Mouse (Mus musculus) CH12.LX (cell line): ENCODE results near the gene Scamp1. TPM values are rescaled to one million over a fixed set of nuclear protein-coding genes. Genes with fewer than 3 reads are reported as not detected.

Experiments
- DNase-seq: peaks from one replicate; pipeline ENCODE4 v3.0.0-alpha.2; 2013; ENCODE audit errors: extremely low read depth
- H3K27ac ChIP-seq: 2 replicates; pipeline ENCODE4 v1.5.1; 2012; ENCODE audit warnings: low read depth, mild to moderate bottlenecking, control low read depth, moderate library complexity; ENCODE audit not compliant: insufficient read depth
- H3K27me3 ChIP-seq: replicated peaks from 2 replicates; pipeline ENCODE3; 2012; ENCODE audit warnings: inconsistent platforms
- H3K36me3 ChIP-seq, 2 experiments: replicated peaks in 1 of 2; 2 replicates each; pipeline versions ENCODE3 to v1.6.1; 2012; ENCODE audit warnings: inconsistent platforms in 1 of 2, low read length in 1 of 2, mild to moderate bottlenecking in 1 of 2, mixed read lengths in 1 of 2, moderate library complexity in 1 of 2; ENCODE audit not compliant: control insufficient read depth in 1 of 2, insufficient read depth in 1 of 2
- H3K4me1 ChIP-seq, 2 experiments: 2 replicates each; pipeline ENCODE4 v1.6.1; 2012; ENCODE audit warnings: inconsistent platforms in 1 of 2, moderate library complexity in 1 of 2; ENCODE audit not compliant: insufficient read depth in 2 of 2, control insufficient read depth in 1 of 2
- H3K4me2 ChIP-seq: 2 replicates; pipeline ENCODE4 v1.6.1; 2012; ENCODE audit warnings: low read depth, mild to moderate bottlenecking, control low read depth; ENCODE audit not compliant: poor library complexity, insufficient read depth, severe bottlenecking
- H3K4me3 ChIP-seq, 3 experiments: fragments of 150-350 bp in 1 of 3; sonication (generic) in 1 of 3; replicated peaks in 1 of 3; 2 replicates each; pipeline versions ENCODE3 to v1.5.1; 2011 to 2012; ENCODE audit warnings: low read depth in 2 of 3, low read length in 2 of 3, mild to moderate bottlenecking in 2 of 3, moderate library complexity in 2 of 3, control low read depth in 1 of 3, improper control_type of control experiment in 1 of 3, inconsistent platforms in 1 of 3, mixed read lengths in 1 of 3; ENCODE audit not compliant: poor library complexity in 1 of 3
- H3K79me2 ChIP-seq: replicated peaks from 2 replicates; pipeline ENCODE4 v1.6.1; 2012; ENCODE audit warnings: mild to moderate bottlenecking, moderate library complexity; ENCODE audit not compliant: control insufficient read depth, poor library complexity, insufficient read depth, severe bottlenecking; ENCODE audit errors: extremely low read depth
- H3K9ac ChIP-seq: 2 replicates; pipeline ENCODE4 v1.6.1; 2012; ENCODE audit warnings: low read depth, mild to moderate bottlenecking, control low read depth, moderate library complexity; ENCODE audit not compliant: insufficient read depth
- H3K9me3 ChIP-seq: replicated peaks from 2 replicates; pipeline ENCODE3; 2012; ENCODE audit warnings: low read length, inconsistent platforms, mixed read lengths
- CHD1 ChIP-seq: IDR thresholded peaks from 2 replicates; pipeline ENCODE4 v1.6.1; 2012; ENCODE audit warnings: low read depth, low read length, improper control_type of control experiment, inconsistent platforms
- CTCF ChIP-seq, 2 experiments: IDR thresholded peaks in 1 of 2; conservative IDR thresholded peaks in 1 of 2; 2 replicates each; pipeline ENCODE4 v1.5.1; 2011 to 2012; ENCODE audit warnings: low read depth in 2 of 2, low read length in 2 of 2, improper control_type of control experiment in 1 of 2, inconsistent platforms in 1 of 2, mild to moderate bottlenecking in 1 of 2, moderate library complexity in 1 of 2
- E2F4 ChIP-seq: IDR thresholded peaks from 2 replicates; pipeline ENCODE4 v1.6.1; 2011; ENCODE audit warnings: low read depth, low read length, improper control_type of control experiment; ENCODE audit not compliant: insufficient replicate concordance
- ELF1 ChIP-seq: IDR thresholded peaks from 2 replicates; pipeline ENCODE4 v1.6.1; 2014; ENCODE audit warnings: low read depth, mild to moderate bottlenecking, inconsistent platforms, low read length, improper control_type of control experiment
- GABPA ChIP-seq: IDR thresholded peaks from 2 replicates; pipeline ENCODE4 v1.6.1; 2012; ENCODE audit warnings: low read depth, low read length, improper control_type of control experiment, inconsistent platforms; ENCODE audit not compliant: insufficient replicate concordance
- JUN ChIP-seq: IDR thresholded peaks from 2 replicates; pipeline ENCODE4 v1.6.1; 2011; ENCODE audit warnings: low read depth, mild to moderate bottlenecking, low read length, improper control_type of control experiment, moderate library complexity; ENCODE audit not compliant: insufficient read depth
- KAT2A ChIP-seq: IDR thresholded peaks from 2 replicates; pipeline ENCODE4 v1.6.1; 2012; ENCODE audit warnings: low read length, improper control_type of control experiment, inconsistent platforms; ENCODE audit not compliant: insufficient replicate concordance
- MAX ChIP-seq: IDR thresholded peaks from 2 replicates; pipeline ENCODE4 v1.6.1; 2011; ENCODE audit warnings: low read length, improper control_type of control experiment
- MXI1 ChIP-seq: IDR thresholded peaks from 2 replicates; pipeline ENCODE4 v1.6.1; 2011; ENCODE audit warnings: mild to moderate bottlenecking, low read depth, low read length, improper control_type of control experiment
- MYC ChIP-seq: IDR thresholded peaks from 2 replicates; pipeline ENCODE4 v1.6.1; 2011; ENCODE audit warnings: low read depth, mild to moderate bottlenecking, improper control_type of control experiment, low read length
- NRF1 ChIP-seq: IDR thresholded peaks from 2 replicates; pipeline ENCODE4 v1.6.1; 2014; ENCODE audit warnings: low read depth, mild to moderate bottlenecking, inconsistent platforms, low read length, improper control_type of control experiment, moderate library complexity
- PAX5 ChIP-seq: IDR thresholded peaks from 2 replicates; pipeline ENCODE4 v1.6.1; 2012; ENCODE audit warnings: low read length, inconsistent platforms, mixed read lengths
- SMC3 ChIP-seq: IDR thresholded peaks from 2 replicates; pipeline ENCODE4 v1.6.1; 2011; ENCODE audit warnings: low read depth, low read length, improper control_type of control experiment
- TBP ChIP-seq: conservative IDR thresholded peaks from 2 replicates; pipeline ENCODE4 v1.6.1; 2011; ENCODE audit warnings: low read depth, low read length, improper control_type of control experiment
- TCF12 ChIP-seq: IDR thresholded peaks from 2 replicates; pipeline ENCODE4 v1.6.1; 2014; ENCODE audit warnings: low read depth, mild to moderate bottlenecking, inconsistent platforms, low read length, improper control_type of control experiment
- UBTF ChIP-seq: IDR thresholded peaks from 2 replicates; pipeline ENCODE4 v1.6.1; 2012; ENCODE audit warnings: low read depth, mild to moderate bottlenecking, inconsistent platforms, low read length, improper control_type of control experiment, moderate library complexity
- USF1 ChIP-seq: IDR thresholded peaks from 2 replicates; pipeline ENCODE4 v1.6.1; 2014; ENCODE audit warnings: low read depth, mild to moderate bottlenecking, inconsistent platforms, low read length, improper control_type of control experiment
- USF2 ChIP-seq: conservative IDR thresholded peaks from 2 replicates; pipeline ENCODE4 v1.6.1; 2011; ENCODE audit warnings: low read depth, low read length, improper control_type of control experiment
- ZKSCAN1 ChIP-seq: IDR thresholded peaks from 2 replicates; pipeline ENCODE4 v1.6.1; 2012; ENCODE audit warnings: low read depth, inconsistent platforms, low read length, improper control_type of control experiment, borderline replicate concordance
- ZMIZ1 ChIP-seq: IDR thresholded peaks from 2 replicates; pipeline ENCODE4 v1.6.1; 2012; ENCODE audit warnings: low read depth, mild to moderate bottlenecking, inconsistent platforms, low read length, improper control_type of control experiment
- dilution Hi-C: fragments of 300-500 bp; cut with MboI; formaldehyde crosslinking; loops from 2 replicates; pipeline ENCODE4 v1.14.3; 2020; ENCODE audit warnings: low sequenced_read_pairs; ENCODE audit not compliant: extremely low pct_unique_long_range_greater_than_20kb, extremely low pct_ligation_motif_present
- in situ Hi-C: fragments of 300-500 bp; cut with MboI; formaldehyde crosslinking; loops from 3 replicates; pipeline ENCODE4 v1.14.3; 2019; ENCODE audit warnings: low sequenced_read_pairs, low pct_ligation_motif_present, low pct_unique_long_range_greater_than_20kb, mixed read lengths
- polyA plus RNA-seq: library from polyadenylated mRNA; unstranded; fragments of >175 nt; gene quantifications from 2 replicates; pipeline ENCODE4 v1.2.1, GENCODE M21; 2012; ENCODE audit warnings: low read depth; ENCODE audit not compliant: insufficient read length
- total RNA-seq, 2 experiments: library from RNA; depleted of rRNA; stranded (reverse); fragments of 300-350 nt in 1 of 2; fragments of >200 nt in 1 of 2; gene quantifications; 2 replicates each; pipeline ENCODE4 v1.2.3; 2012 to 2014

Gene Scamp1
- total and polyA plus RNA-seq, 3 experiments, result not detected

DNA sequence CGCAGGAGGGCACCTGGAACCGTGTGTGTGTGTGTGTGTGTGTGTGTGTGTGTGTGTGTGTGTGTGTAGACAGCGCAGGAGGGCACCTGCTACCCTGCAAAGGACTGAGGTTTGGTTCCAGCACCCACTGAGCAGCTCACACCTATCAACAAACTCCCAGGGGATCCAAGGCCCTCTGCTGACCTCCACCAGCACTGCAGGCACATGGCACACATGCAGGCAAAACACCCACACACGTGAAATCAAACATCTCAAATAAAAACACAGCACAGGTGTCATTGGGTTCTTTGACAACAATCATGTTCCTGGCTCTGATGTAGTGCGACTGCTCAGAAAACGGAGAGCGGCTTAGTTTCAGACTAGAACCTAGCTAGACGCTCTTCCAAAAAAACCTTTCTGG, 34.9 kb downstream of the Scamp1 start:
- in situ Hi-C loops, result no loop called here
- Histone ChIP-seq H3K9ac (no peak overlapping the region), H3K9me3 (no peaks in the 10 kb centered on the region), H3K79me2 (no peaks in the 10 kb centered on the region), H3K27me3 (no peaks in the 10 kb centered on the region), H3K4me3 (no peak overlapping the region), H3K27ac (no peak overlapping the region), H3K36me3 (no peaks in the 10 kb centered on the region), H3K4me1 (no peaks in the 10 kb centered on the region), H3K4me2 (no peak overlapping the region)
- dilution Hi-C loops, result no loop called here
- DNase-seq, result no peak
- TF ChIP-seq TCF12 (no peak), CTCF (conservative IDR thresholded peaks at IDR 0.05 in 1 of 2, IDR thresholded peaks at IDR 0.05 in 1 of 2; ENCODE audit: low read depth in 2 of 2, low read length in 2 of 2) (peak in 1 of 2 experiments; percentile 22; a peak in 2 of 4 replicates)

DNA sequence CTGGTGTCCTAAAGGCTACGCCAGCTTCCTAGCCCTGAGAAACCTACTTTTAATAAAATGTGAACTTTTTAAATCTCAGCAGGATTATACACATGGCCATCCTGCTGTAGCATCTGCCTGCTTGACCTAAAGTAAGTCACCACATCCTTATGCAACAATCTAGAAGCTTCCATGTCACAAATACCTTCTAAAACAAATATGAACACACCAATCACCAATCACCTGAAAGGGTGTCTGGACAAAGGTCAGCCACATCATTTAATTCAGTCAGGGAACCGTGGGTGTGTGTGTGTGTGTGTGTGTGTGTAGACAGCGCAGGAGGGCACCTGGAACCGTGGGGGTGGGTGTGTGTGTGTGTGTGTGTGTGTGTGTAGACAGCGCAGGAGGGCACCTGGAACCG, 35.5 kb downstream of the Scamp1 start:
- Histone ChIP-seq H3K9me3 (no peaks in the 10 kb centered on the region), H3K4me3 (no peak overlapping the region), H3K27ac (no peak overlapping the region), H3K36me3 (no peaks in the 10 kb centered on the region), H3K9ac (no peak overlapping the region), H3K79me2 (no peaks in the 10 kb centered on the region), H3K4me1 (no peaks in the 10 kb centered on the region), H3K27me3 (no peaks in the 10 kb centered on the region), H3K4me2 (no peak overlapping the region)
- DNase-seq, result no peak
- dilution Hi-C loops, result no loop called here
- in situ Hi-C loops, result no loop called here
- TF ChIP-seq TBP (no peak), PAX5 (no peak), ZMIZ1 (no peak), MXI1 (no peak), MYC (no peak), MAX (no peak), USF2 (no peak), SMC3 (no peak), JUN (no peak), ZKSCAN1 (no peak), GABPA (no peak), E2F4 (no peak), TCF12 (no peak), CHD1 (no peak), KAT2A (no peak), UBTF (no peak), ELF1 (no peak), USF1 (no peak), NRF1 (no peak)
